Mouse (Mus musculus) monocyte, adult 2 months (primary cell): ENCODE results near the gene Baiap2l1.

Experiments
- DNase-seq, 2 experiments: peaks; one replicate each; pipeline ENCODE4 v3.0.0; 2022; ENCODE audit warnings: low spot score in 2 of 2, low read depth in 1 of 2

The Baiap2l1 gene

GRCm38 (mm10) chr5:144258131-144258611 lies 99.7 kb downstream of the Baiap2l1 start:
- DNase-seq = no peak

DNA sequence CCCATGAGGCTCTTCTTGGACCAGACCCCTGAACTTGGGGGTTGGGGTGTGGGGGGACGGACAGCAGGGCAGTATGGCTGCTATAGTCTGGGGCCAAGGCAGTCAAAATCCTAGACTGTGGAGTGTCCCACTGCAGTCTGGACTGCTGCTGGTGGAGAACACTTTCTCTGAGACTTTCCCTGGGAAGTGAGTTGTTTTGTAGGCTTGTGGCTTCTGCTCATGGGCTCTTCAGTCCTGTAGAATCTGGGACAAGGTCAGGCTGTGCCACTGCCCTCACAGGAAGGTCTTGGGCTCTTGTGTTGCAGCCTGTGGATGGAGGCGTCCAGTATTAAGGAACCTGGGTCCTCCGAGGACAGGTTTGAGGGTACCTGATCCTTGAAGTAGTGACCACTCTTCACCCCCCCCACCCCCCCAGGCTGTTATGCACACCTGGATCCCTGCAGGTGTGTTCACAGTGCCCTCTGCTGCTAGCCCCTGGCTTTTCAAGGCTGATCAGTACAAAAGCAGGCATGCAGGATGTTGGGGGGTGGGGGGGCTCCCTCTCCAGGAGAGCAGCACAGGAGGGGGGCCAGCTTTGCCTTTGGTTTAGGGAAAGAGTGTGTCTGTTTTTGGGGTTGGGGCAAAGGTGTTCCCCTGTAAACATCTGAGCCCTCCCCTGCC lies 100.3 kb downstream of the Baiap2l1 start:
- DNase-seq = no peak

- DNase-seq = no peak
Measured at GRCm38 (mm10) chr5:144256888-144257287, 101.0 kb downstream of the Baiap2l1 start.

DNA sequence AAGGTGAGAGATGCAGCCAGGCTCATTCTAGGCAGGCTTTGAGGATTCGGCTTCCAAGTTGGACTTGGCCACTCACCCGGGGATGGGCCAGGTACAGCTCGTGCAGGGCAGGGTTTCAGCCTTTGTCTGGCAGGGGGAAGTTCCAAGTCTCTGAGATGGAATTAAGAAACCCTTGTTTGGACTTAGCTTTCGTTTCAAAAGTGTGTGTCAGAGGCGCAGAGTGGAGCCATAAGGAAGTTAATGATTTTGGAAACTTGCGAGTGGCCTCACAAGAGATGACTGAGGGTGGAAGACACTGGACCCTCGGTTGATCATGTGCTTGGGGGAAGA lies 101.4 kb downstream of the Baiap2l1 start:
- peak in 1 of 2 experiments; percentile 42 for DNase-seq

DNA sequence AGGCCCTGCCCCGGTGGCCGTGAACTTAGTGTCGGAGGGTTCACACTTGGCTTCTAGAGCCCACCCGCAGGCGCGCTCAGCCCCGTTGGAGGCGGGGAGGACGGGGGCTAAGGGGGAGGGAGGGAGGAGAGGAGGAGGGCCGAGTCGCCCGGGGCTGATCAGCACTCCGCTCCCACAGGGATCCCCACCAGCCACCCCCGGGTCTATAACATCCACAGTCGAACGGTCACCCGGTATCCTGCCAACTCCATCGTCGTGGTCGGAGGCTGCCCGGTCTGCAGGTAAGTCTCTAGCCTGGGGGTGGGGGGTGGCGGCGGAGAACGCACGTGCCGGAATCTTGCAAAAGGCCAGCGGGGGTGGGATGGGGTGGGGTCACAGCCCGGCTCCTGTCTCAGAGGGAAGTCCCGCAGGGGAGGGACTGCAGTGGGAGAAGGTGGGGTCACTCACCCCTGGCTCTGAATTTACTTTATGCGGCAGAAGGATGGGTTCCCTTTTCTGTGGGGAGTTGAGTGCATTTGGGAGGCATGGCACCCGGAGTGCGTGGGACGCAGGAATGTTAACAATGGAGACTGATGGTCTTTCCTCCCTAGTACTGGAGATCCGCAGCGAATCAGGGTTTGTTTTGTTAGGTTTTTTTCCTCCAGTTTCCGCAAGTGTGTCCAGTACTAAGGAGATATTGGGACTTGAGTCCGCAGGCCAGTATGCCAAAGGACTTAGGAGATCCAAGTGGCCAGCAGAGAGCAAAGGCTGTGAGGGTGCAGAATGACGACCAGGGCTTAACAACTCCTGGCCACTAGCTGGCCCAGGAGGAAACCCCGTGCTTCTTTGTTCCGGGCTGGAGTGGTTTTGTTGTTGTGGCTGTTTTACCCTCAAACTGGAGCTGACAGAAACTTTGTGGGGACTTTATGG lies 102.0 kb downstream of the Baiap2l1 start:
- peak in 1 of 2 experiments; percentile 67 for DNase-seq

DNA sequence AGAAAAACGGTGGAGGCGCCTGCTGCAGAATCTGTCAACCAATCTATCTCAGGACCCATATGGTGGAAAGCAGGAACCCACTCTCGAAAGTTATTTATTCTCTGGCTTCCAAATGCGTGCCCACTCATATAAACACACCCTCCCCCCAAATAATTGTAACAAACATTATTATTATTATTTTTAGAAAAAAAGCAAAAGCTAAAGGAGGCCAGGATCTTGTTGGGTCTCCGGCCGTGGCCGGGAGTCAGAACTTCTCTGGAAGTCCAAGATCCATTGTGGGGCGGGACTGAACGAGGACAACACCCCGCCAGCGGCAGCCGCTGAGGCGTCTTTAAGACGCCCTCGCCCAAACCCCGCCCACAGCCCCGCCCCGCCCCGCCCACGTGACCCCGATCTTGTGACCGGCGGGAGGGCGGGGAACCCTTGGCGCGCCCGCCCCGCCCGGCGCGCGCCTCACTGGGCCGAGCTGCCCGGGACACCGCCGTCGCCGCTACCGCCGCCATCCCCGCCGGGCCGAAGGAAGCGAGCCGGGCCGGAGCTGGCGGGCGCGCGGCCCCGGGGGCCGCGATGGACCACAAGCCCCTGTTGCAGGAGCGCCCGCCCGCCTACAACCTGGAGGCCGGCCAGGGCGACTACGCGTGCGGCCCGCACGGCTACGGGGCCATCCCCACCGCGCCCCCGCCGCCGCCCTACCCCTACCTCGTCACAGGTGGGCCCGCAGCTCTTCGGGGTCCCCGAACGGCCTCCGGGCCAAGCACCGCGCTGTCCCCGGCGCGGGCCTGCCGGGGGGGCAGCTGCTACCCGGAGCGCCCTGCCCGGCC lies 102.9 kb downstream of the Baiap2l1 start:
- peak; percentile 46 to 79 for DNase-seq

GRCm38 (mm10) chr5:144254122-144254810 lies 103.6 kb downstream of the Baiap2l1 start:
- no peak for DNase-seq

DNA sequence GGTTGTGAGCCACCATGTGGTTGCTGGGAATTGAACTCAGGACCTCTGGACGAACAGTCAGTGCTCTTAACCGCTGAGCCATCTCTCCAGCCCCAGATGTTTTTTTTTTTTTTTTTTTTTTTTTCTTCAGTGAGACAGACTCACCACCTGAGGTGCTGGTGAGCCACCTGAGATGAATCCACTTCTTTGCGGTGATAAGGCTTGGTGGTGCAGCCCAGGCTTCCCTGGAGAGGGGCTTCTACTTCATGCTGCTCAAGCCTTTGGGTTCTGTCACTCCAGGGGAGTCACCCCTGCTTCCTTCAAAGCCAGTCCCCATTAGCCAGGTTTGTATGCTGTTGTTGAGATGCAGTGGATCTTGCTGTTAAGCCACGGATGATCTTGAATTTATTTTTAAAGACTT lies 104.7 kb downstream of the Baiap2l1 start:
- no peak for DNase-seq

DNA sequence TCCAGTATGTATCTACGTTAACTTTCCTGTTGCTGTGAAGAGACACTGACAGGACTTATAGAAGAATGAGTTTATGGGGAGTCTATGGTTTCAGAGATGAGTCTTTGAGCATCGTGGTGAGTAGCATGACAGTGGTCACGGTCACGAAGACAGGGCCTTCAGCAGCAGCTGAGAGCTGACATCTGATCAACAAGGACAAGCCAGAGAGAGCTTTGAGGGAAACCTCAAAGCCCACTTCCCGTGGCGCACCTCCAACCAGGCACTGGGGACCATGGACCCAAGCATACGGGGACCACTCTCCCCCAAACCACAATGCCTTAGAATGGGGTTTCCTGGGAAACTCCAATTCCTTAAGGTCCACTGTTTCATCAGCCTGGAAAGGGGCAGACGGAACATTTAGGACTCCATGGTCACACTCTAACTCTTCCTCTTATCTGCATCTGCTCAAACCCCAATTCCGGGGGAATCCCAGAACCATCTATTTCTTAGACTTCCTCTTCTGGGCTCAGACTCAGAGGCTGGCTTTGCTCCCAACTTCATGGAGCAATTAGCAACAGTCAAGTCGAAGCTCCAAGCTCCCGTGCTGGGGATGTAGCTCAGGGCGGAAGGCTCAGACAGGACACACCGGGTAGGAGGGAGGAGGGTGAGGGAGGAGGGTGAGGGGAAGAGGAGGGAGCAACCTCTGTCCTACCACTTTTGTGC lies 105.9 kb downstream of the Baiap2l1 start:
- DNase-seq = peak in 1 of 2 experiments; percentile 45

GRCm38 (mm10) chr5:144249871-144250270 lies 108.0 kb downstream of the Baiap2l1 start:
- DNase-seq = no peak

DNA sequence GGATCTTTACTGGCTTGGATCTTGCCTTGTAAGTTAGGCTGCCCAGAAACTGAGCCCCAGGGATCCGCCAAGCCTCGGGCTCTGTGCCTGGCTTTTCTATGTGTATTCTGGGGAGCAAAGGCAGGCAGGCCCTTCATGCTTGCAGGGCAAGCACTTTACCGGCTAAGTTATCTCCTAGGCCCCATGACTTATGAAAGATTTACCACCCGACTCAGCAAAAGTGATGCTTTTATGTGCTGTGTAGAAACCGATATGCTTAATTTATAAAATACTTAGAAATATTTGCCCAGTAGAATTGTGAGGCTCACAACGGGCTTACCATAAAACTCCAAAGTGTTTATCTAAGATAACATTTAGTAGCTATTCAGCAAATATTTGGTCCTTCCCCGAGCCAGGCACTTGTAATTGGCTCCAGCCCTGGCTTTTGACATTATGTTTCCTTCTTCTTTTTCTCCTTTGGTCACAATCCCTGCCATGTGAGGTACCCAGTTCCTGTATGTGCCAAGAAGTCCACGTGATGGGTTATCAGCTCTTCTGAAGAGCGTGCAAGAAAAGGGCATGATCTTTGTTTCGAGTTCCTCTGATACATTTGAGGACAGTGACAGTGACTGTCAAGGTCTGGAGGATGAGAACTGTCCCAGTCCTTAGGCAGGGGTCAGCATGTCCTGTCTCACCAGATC lies 109.9 kb downstream of the Baiap2l1 start:
- DNase-seq = peak; percentile 46 to 52

DNA sequence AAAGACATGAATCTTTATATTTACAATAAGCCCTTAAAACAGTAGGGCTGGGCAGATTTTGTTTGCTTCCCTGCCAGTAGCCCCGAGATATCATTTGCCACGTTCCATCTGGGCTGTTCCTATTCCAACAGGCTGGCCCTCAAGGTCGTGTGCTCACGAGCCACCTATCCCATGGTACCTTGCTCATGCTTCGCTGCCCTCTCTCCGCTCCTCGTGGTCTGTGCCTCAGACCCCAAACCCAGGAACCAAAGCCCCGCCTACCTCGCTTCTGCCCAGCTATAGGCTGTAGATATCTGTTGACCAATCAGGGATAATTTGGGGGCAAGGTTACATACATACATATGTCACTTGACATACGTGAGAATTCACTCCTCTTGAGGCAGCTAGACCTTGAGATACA lies 110.6 kb downstream of the Baiap2l1 start:
- no peak for DNase-seq

DNA sequence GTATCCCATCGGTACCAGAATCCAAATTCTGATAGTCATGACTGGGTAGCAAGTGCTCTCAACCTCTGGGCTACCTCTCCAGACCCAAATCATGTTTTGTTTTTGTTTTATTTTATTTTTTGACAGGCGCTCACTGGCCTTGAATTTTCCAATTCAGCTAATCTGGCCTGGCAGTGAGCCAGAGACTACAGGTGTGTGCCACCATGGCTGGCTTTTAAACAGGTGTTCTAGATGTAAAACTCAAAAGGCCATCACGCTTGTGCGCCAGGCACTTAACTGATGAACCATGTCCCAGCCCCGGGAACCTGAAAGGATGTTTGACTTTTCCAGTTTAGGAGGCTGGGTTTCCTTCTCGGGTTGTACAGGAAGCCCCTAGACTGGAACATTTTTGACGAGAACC lies 111.2 kb downstream of the Baiap2l1 start:
- DNase-seq = no peak

DNA sequence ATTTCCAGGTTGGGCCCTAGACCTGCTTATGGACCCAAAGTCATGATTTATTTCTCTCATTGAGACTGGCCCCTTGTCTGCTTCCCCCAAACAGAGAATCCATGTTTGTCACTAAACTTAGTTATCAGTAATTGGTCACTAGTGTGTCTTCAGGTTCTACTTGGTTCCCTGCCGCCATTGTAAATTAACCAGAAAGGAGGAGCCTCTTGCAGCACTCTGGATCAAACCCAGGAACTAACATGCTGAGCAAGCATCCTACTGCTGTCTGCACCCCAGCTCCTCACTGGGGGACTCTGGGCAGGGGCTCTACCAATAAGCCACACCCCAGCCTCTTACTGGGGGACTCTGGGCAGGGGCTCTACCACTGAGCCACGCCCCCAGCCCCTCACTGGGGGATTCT lies 112.3 kb downstream of the Baiap2l1 start:
- no peak for DNase-seq

DNA sequence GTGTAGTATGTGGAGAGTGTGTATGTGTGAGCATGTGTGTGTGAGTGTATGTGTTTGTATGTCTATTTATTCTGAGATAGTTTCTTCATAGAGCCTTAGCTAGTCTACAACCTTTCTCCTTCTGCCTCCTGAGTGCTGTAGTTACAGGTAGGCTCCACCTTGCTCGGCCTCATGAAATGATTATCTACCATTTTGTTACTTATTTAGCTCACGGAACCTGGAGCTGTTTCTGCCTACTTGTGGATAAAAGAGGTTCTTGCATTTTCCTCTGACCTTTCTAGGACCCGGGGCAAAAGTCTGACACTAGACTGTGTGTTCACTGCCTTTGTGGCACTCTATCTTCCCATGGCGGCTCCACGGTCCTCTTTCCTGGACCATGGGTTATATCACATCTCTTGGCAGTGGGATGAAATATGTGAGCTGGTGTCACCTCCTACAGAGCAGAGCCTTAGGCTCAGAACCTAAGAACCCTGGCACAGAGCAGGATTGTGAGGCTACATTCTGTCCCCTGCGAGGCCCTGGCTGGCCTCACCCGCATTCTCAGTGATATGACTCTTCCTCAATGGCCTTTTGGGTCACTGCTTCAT lies 113.9 kb downstream of the Baiap2l1 start, which contains the start of gene Bri3:
Gene Bri3, plus strand, starts transcription at position 537 of the 587 bp plus-strand sequence.
- no peak for DNase-seq

DNA sequence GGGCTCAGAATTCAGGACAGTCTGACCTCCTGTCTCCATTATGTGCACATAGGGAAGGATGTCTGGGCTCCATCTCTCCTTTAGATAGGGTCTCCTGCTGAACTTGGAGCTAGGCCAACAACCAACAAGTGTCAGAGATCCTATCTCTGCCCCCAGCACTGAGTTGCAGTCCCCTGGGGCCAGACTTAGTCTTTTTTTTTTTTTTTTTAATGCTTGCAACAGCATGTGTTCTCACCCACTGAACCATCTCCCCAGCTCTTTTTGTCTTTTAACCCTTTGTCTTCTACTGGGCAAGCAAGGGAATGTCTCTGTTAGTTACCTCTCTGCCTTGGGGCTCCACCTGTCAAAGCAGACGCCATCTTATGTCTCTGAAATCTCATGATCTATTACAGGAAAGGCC lies 118.9 kb downstream of the Baiap2l1 start:
- DNase-seq = no peak

DNA sequence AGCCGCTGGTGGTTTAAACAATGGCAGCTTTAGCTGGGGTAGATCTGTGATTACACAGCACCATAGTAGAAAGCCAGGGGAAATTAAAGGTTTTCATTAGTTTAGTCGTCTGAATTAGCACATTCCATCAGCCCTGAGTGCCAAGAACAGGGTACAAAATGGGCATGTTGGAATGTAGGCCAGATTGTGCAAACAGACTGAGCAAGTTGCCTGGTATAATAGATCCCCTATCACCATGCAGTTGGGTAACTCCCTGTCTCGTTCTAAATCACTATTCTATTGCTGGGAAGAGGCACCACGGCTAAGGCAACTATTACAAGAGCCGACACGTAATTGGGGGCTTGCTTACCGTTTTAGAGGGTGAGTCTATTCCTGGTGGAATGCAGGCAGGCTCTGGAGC lies 123.2 kb downstream of the Baiap2l1 start:
- no peak for DNase-seq

DNA sequence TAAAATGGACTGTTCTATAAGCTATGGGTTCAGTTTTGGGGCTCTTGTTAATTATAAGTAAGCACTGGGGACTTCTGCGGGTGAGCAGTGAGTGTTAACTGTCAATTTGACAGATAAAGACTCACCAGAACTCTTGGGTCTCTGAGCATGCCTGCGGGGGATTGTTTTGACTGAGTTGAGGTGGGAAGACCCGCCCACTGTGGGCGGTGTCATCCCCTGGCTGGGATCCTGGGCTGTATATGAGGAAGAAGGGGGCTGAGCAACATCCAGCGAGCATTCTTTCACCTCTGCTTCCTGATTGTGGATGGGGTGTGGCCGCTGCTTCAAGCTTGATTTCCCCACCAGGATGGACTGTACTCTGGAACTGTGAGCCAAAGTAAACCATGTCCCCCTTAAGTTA lies 123.7 kb downstream of the Baiap2l1 start:
- no peak for DNase-seq

- DNase-seq = no peak
Measured at GRCm38 (mm10) chr5:144232531-144232930, 125.4 kb downstream of the Baiap2l1 start.
